Mouse (Mus musculus) thymus, adult 2 months (tissue): ENCODE data around the gene Hist2h2bb.

Experiments used
- CTCF ChIP-seq: fragments of 200-500 bp; IDR thresholded peaks from 2 replicates; pipeline ENCODE4 v1.5.1; 2012; ENCODE audit warnings: mild to moderate bottlenecking, control low read depth, low read length, moderate library complexity, borderline replicate concordance; ENCODE audit not compliant: control insufficient read depth, poor library complexity, insufficient read depth; ENCODE audit errors: extremely low read depth
- POLR2A ChIP-seq: fragments of 200-500 bp; IDR thresholded peaks from 2 replicates; pipeline ENCODE4 v1.6.1; 2012; ENCODE audit warnings: mild to moderate bottlenecking, low read length, control low read depth, moderate library complexity; ENCODE audit not compliant: control insufficient read depth, poor library complexity, insufficient read depth; ENCODE audit errors: extremely low read depth

GRCm38 (mm10) chr3:96236834-96237334 is 32.7 kb upstream of the Hist2h2bb start:
- TF ChIP-seq CTCF: no peak
- TF ChIP-seq POLR2A: no peak
